Mouse (Mus musculus): ENCODE data around the gene Adcy5.

Gene Adcy5

DNA sequence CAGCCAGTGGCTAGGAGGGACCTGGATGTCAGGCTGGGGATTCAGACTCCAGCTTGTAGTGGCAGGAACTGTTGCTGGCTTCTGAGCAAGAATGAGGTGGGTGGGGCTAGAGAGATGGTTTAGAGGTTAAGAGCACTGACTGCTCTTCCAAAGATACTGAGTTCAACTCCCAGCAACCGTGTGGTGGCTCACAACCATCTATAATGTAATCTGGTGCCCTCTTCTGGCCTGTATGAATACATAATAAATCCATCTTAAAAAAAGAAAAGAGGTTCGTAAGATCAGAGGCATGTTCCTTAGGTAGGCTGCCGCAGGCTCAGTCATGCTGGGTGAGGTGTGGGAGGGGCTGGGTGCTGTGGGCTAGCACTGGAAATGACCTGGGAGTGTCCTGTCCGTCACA is 116.9 kb downstream of the Adcy5 start:
- no peak for DNase-seq

DNA sequence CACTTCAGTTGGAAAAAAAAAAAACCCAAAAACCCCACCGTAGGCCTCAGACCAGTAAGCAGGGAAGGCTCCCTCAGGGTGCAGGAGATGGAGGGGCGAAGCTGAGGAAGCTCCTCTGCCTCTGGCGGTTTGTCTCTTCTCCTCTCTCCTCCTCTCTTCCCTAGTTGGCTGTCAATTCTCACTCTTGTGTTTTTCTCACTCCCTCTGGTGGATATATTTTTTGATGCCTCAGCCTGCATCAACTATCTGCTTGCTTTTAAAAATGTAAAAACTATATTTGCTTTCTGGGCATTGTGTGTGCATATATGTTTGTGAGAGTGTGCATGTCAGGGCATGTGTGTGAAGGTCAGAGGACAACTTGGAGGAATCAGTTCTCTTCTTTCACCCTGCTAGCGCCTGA is 117.7 kb downstream of the Adcy5 start:
- no peak for DNase-seq

DNA sequence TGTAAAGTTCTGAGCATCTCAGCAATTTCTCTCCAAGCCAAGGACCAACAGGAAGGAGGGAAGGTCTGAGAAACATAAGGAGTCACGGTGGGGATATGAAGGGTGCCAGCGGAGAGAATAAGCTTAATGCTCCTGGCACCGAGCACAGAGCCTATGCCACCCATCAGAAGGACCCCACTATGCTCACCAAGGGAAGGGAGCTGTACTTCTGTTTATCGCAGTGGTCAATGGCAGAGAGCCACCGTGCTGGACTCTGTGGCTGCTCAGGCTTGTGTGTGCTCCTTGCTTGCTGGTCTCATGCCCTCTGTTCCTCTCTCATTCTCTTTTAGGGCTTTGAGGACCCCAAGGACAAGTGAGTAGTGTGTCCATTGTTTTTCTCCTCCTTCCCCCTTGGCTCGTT is 123.5 kb downstream of the Adcy5 start:
- DNase-seq: no peak

DNA sequence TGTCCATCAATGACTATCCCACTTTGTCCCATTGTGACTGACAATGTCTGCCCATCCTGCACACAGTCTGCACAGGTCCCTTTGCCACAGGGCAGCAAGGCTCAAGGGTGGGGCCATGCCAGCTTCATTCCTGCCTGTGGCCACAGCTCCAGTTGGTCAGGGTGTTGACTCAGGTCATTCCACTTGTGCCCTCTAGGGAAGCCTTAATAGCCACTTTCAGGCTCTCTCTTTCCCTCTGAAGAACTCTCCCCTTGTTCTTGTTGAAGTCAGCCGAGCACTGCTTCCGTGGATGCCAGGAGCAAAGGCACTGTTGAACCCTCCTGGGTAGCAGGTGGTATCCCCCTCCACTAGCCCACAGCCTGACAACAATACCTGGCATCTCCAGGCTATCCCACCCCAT is 127.8 kb downstream of the Adcy5 start:
- DNase-seq: no peak

DNA sequence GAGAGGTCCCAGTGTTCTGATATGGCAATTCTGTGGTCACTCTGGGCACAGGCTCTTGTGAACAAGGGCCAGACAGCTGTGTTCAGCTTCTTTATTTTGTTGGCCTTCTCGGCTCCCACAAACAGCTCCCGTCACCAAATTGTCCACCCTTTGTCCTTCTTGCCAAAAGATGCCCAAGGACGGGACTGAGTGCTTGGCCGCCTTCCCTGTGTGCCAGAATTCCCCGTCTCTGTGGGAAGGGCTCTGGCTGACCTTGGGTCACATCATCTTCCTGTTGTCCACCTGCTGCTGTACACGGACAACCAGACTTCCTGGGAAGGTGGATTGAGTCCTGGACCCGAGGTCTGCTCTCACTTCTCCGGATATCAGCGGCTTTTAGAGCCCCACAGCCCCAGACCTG is 131.1 kb downstream of the Adcy5 start:
- no peak for DNase-seq

DNA sequence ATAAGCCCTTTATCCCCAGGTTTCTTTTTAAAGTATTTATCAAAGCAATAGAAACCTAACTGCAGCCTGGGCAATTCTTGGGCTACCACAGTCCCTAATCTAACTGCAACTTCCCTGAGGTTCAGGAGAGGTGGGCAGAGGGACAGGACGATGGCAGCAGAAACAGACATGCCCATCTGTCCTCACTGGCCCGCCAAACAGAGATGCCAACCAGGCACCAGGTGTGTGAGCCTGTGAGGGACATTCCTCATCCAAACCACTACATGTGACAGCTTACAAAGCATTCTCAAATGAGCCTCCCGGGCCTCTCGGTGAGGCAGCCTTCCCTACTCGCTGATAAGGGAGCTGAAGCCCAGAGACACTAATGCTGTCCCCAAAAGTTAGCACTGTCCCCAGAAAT is 132.6 kb downstream of the Adcy5 start:
- no peak for DNase-seq

DNA sequence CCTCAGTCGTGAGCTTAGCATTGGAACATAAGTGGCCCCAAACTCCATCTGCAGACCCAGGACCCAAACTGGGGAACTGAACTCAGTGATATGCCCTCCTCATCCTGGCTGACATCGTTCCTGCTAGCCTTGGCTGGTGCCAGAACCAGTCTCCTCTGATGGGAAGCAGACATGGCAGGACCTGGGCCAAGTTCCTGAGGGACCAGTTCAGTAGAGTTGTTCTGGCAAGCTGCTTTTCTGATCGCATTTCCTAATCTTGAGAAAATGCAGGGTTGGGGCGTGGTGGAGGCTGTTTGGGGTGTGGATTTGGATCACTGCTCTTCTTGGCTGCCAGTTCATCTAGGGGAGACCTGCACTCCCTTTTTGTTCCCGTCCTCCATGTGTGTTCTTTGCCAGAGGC is 143.1 kb downstream of the Adcy5 start:
- DNase-seq: no peak

DNA sequence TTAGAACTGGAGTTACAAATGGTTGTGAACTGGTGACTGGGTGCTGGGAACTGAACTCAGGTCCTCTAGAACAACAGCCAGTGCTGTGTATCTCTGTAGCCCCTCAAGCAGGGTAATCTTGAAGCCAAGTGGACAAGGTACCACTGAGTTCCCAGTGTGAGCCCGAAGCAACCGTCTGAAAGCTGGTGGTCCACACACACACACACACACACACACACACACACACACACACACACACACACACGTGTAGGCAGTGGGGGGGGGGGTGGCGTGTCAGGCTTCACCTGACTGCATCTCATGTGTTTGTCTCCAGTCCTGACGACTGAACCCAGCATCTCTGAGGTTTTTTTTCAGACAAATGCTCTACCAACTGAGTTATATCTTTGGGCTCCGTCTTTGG is 145.5 kb downstream of the Adcy5 start:
- no peak for DNase-seq

DNA sequence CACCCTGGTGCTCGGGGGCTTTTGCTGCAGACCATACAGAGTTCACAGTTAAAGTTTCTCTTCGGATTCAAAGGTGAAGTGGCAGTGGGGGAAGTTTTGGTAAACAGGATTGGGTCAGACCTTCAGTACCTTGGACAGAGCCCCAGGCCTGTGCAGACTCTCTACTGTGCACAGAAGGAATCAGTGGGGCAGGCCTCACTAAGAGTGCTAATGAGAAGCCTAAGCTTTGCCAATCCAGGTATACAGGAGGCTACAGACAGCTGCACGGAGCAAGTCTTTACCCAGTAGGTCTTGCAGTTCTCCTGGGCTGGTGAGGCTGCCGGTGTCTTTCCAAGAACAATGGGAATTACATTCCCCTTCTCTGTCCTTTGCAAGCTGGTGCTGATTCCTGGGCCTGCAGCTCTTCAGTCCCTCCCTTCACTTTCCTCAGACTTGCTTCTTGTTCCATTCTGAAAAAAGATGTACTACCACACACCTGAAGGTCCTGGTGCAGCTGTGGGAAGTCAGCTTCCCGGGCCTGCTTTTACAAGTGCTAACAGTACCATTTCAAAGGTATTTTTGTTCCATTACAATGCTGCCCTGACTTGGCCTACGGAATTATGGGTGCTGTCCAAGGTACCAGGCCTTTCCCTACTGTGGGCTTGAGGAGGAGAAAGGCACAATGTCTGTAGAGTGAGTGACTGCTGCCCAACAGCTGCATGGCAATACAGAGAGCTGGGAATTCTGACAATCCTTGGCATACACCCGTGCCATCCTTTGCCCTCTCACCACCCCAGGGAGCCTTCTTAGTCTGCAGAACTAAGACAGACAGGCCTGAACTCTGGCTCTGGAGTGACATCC is 148.0 kb downstream of the Adcy5 start:
- DNase-seq: no peak

DNA sequence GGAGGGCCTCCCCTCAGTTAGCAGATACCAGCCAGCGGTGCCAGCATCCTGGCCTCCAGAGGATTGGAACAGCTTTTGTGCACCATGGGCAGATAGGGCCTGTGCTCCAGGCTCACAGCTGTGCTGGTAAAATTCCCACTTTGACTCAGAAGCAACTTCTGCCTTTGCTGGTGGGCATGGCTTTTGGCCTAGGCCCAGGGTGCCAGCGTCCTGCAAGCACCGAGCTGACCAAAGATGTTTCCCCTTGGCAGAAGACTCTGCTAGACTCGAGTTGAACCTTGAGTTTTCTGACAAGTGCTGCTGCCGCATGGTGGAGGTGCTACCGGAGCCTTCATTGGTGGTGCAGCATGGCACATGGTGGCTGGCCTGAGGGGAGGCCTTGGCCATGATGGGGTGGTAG is 149.0 kb downstream of the Adcy5 start:
- no peak for DNase-seq

DNA sequence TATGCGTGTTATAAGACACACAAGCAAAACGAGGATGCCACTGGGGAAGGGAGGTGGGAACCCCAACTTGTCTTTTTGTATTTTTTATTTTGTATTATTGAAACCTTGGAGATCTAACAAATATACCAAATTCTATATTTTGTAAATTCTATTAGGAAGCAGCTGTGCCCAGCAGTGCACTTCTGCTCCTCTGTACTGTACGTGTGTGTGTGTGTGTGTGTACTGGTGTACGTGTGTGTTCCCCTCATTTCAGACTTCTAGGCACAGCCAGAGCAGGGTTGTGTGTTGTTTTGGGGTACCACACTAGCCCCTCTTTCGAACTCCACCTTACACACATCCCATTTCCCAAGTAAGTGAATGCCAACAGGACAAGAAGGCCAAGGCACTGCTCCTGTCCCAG is 149.7 kb downstream of the Adcy5 start:
- DNase-seq: no peak

DNA sequence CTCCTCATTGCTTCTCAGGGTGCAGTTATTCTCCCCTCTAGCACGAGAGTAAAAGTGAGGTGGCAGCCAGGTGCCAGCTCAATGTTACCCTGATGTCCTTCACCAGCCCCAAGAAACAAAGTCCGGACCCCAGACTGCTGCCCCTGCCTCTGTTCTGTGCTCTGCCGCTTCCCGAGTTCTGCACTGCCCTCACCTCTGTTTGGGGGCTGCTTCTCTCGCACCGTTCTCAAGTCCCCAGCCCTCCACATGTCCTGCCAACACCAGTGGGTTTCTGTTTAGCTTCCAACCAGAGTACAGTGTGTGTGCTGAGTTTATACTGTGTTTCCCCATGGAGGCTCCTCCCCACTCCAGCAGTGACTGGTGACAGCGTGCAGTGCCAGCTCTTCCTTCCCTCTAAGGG is 150.5 kb downstream of the Adcy5 start:
- no peak for DNase-seq

DNA sequence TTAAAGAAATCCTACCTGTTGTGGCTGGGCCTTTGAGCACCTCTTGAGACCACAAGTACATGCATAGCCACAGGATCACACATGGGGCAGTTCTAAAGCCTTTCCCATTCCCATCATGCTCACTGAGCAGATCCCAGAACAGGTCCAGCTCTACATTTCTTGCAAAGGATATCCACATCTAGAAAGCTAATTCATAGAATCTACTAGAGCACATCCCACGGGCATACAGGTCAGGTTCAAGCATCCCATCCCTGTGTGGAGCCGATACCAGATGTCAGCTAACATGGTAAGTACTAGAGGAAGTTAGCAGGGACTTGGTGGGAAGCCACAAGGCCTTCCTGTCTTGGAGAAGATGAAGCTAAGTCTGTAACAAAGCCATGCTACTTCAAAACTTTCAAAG is 152.0 kb downstream of the Adcy5 start:
- no peak for DNase-seq

DNA sequence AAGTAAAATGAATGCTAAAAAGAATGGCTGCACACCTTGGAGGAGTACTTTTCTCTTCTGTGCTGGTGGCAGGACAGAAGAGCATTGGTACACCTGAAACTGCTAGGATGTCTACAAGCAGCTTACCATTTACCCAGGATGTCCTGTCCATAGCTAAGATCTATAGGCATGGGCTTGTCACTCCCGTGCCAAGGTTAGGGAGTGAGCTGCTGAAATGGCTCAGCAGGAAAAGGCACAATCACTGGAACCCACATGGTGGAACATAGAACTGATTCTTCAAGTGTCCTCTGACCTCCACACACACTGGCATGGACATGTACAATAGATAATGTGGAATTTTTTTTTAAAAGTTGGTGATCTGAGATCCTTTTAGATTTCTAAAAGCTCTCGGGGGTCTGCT is 152.7 kb downstream of the Adcy5 start:
- DNase-seq: no peak

DNA sequence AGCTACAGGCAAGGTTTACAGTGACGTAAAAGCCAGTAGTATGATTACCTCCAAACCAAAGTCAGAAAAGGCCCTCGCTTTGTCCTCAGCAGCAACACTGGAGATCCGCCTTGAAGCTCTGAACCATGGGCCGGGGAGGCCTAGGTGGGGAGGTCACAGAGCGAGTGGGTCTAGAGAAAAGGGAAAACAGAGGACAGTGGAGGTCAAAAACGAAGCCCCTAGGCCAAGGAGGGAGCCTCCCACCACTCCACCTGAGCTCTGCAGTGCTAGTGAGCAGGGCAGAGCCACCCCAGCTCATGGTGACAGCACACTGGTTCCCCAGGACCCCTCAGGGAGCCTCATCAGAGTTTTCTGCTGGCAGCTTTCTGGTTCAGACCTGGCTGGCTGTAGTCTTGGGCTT is 153.3 kb downstream of the Adcy5 start:
- no peak for DNase-seq

DNA sequence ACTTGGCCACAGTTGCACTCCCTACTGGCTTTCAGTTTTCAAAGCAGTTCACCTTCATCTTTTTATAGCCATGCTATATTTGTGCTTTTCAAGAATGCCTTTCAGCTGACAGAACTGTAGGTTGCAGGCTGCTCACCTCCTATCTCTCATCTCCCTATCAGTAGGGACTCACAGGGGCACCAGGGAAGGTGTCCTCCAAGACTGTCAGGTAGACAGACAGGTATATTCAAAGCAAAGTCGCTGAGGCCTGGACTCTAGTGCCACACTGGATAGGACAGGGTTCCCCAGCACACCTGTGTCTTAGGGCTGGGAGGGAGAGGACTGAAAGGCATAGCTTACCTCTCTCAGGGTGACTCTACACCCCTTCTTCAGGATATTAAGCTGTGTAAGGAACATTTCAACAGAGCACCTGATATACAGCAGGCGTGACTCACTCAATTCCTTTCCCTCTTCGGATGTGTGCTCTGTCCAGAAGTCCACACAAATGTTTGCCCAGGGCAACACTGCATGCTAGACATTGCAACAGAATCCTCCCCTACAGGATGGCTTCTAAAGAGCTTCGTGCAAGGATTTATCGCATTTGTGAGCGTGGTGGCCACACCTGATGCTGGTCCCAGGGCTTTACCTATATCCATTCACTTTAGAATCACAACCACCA is 153.9 kb downstream of the Adcy5 start:
- no peak for DNase-seq

DNA sequence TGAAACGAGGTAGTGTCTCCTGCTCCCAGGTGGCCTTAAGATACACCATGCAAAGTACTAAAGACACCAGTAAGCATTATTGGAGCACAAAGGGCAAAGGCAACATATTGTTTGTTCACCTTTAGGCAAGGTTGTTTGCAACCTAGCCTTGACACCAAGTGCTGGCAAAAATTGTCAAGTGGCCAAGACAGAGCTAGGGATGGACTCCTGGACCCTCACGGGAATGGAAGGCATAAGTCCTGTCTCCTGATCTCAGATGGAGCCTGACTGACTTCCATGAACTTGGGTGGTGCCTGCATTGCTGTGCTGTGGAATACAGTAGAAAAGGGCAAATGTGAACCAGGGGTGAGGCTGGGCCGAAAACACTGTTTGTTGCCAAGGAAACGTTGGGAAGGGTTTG is 155.0 kb downstream of the Adcy5 start:
- DNase-seq: no peak

DNA sequence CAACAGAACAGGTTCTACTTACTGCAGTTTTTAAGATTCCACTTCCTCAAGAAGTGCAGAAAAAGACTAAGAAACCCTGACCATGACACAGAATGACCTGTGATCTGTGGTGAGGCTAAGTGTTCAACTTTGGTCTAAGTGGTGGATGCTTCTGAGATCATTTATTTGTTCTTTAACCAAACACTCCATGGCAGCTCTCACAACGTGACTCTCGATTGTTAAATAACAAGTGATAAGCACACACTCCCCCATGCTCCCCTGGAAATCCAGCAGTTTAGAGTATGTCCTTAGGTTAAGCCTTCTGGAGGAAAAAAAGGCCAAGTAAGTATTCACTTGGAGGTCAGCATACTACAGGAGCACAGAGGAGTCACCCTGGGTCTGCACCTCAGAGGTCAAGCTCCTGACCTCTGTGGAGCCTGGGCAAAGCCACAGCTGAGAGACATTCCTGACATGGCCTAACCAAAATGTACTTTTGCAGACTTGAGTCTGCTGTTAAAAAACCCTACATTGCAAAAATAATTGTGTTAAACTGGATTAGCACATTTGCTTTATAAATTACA is 156.0 kb downstream of the Adcy5 start:
- no peak for DNase-seq

DNA sequence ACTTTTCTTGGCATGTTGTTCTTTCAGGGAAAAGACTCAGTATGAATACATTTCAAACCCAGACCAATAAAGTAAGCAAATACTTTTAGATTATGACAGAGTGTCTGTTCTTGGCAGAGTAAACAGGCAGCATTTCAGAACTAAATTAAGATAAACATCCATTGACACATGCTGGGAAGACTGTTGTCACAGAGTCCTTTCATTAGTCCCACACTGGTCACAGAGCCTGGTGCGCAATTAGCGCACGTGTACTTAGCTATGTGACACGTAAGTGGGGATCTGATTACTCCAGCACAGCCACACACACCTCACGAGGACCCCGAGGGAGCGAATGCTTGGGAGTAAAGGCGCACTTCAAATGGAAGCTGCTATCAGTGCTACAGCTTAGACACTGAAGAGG is 156.9 kb downstream of the Adcy5 start:
- DNase-seq: no peak

DNA sequence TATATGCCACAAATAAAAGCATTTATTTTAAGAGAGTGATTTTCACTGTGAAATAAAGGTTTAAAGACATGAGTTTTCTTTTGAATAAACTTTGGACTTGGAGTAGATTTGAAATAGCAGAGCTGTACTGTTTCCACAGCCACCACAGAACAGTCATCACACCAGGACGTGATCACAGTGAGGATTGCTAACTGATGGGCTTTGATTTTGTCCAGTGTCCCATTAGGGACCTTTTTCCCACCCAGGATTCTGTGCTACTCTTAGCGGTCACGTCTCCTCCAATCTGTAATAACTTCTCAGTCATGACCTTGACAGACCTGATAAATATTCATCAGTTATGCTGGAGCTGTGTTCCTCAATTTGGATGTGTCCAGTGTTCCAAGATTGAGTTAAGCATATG is 160.8 kb downstream of the Adcy5 start:
- no peak for DNase-seq

DNA sequence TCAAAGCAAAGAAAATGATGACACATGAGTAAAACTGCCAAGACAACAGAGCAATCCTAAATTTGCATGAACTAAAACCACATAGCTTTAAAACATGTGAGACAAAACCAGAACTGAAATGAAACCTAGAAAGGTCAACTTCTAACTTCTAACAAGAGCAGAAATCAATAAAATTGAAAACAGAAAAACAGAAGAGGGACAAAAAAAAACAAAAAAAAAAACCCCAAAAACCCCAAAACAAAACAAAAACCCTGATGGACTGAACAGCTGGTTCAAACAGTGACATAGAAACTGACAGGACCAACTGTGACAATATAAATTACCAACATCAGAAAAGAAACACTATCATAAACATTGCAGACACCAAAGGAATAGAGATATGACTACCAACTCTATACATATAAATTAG is 162.2 kb downstream of the Adcy5 start:
- DNase-seq: no peak

DNA sequence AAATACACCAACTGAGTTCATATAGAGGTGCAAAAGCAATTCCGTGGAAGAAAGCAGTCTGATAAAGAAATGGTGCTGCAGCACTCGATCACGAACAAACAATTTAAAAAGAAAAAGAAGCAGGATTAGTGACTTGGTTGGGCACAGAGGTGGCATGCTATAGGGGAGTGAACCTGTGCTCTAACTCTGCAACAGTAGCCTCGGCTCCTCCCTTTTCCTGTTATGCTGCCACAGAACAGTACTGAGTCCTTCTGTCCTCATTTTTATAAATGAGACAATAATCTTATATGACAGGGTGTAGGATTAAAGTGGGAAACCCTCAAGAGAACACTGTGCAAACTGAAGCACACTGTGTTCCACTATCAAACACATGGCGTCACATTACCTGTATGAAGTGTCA is 162.8 kb downstream of the Adcy5 start:
- no peak for DNase-seq

DNA sequence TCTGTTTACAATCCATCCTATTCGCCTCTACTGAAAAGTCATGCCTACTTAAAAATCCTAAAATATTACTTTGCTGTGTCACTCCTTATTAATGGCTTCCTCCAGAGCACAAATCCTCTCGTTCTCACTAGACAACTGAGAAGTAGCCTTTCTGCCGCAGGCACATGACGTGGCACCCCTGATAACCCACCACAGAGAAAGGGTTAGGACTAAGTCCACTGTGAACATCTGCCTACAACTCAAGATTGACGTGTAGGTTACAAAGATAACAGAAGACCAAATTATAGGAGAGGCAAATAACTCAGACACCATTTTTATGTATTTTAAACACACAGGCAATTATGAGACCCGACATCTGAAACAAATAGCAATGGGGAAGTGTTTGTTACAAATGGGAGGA is 163.7 kb downstream of the Adcy5 start:
- no peak for DNase-seq

DNA sequence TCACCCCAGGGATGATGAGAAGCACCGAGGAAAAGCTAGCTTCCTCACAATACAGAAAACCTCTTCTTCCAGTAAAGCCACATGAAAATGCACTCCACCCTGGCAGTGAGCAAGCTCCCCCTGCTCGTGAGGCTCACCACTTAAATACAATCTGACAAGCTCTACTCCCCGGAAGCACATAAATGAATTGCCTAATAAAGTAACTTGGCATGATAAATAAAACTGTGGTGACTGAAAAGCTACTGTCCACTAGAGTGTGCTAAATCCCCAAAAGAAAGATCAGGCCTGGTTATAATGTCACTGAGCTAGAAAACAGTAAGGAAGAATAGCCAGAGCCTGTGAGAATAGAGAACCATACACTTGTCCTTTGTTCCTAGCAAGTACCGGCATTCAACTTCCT is 164.7 kb downstream of the Adcy5 start:
- no peak for DNase-seq

DNA sequence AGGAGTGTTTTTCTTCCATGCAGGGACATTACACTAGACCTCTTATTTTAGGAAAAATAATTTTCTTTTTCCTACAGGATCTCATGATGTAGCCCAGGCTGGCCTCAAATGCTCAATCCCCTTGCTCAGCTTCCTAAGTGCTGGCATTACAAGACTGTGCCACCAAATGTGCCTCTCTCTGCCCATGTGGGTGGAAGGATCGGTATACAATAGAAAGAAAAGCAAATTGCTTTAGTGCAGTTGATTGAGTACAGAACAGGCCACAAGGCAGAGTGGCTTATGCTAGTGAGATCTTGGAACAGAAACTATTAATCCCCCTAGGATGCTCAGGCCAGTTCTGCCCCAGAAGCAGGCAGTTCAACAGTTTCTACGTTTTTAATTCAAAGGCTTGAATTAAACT is 165.1 kb downstream of the Adcy5 start:
- DNase-seq: no peak
